10 mouse cellular contexts compared by ENCODE assay signal in genomic region chr12:84569336-84569970, GRCm38 (mm10). TPM values are rescaled to one million over a fixed set of nuclear protein-coding genes. Genes with fewer than 3 reads are reported as not detected.
DNase-seq lines count a peak whose midpoint lies in the region; ATAC-seq lines count a peak whose summit lies in the region.
"Had no signal": no experiment of that assay in that cellular context is flagged by ENCODE, and none has a peak within 500 bp of the region (broad histone marks: within the 10 kb centered on the region; RNA-seq: fewer than 3 reads in every experiment).

Vsx2 (plus strand) TSS chr12:84569762.

- peaks cover 7% of the 10 kb centered on the region; the same call in 1 of the 2 replicates for H3K4me1 ChIP-seq in lung, embryonic 15.5 days
- H3K4me1 ChIP-seq in limb, embryonic 13.5 days, result peaks cover 25% of the 10 kb centered on the region

- WGBS in lung, embryonic 15.5 days, result 2% methylated on average over 25 of the region's 25 CpGs
- WGBS in limb, embryonic 13.5 days, result 1% methylated on average over 25 of the region's 25 CpGs

- peak; percentile 21 to 35 for DNase-seq in cerebellum, postnatal 10 days
- DNase-seq in cerebellum, adult 18-20 months, result no peak
- DNase-seq in lung, adult 18-20 months, result no peak
- DNase-seq in retina, postnatal 1 day, result peak; percentile 84
- DNase-seq in c-Kit-positive CD71-positive TER-119-positive erythroid progenitor cells, embryonic 14.5 days (ENCODE audit: low spot score), result no peak
- no peak for DNase-seq in urinary bladder, postnatal 25 days (ENCODE audit: low spot score)
- DNase-seq: cerebellum, adult 9-10 months had no signal

- H3K9ac ChIP-seq in lung, embryonic 15.5 days, result no peak within 1 kb of the TSS
- H3K9ac ChIP-seq in limb, embryonic 13.5 days, result no peak within 1 kb of the TSS

- peak within 1 kb of the TSS; percentile 4; the same call in 1 of the 2 replicates for H3K4me3 ChIP-seq in lung, embryonic 15.5 days
- H3K4me3 ChIP-seq in limb, embryonic 13.5 days, result peak within 1 kb of the TSS; percentile 29

- H3K27ac ChIP-seq in lung, embryonic 15.5 days, result no peak within 1 kb of the TSS
- H3K27ac ChIP-seq in limb, embryonic 13.5 days, result no peak within 1 kb of the TSS

- H3K27me3 ChIP-seq in lung, embryonic 15.5 days, result peaks cover 73% of the 10 kb centered on the region
- H3K27me3 ChIP-seq in limb, embryonic 13.5 days, result peaks cover 87% of the 10 kb centered on the region

- H3K4me2 ChIP-seq in lung, embryonic 15.5 days, result no peak within 1 kb of the TSS
- peak within 1 kb of the TSS; percentile 50 for H3K4me2 ChIP-seq in limb, embryonic 13.5 days (replicated peaks)

- H3K9me3 ChIP-seq in lung, embryonic 15.5 days, result no peaks in the 10 kb centered on the region
- no peaks in the 10 kb centered on the region for H3K9me3 ChIP-seq in limb, embryonic 13.5 days

- H3K36me3 ChIP-seq in lung, embryonic 15.5 days, result no peaks in the 10 kb centered on the region
- H3K36me3 ChIP-seq in limb, embryonic 13.5 days, result no peaks in the 10 kb centered on the region

- ATAC-seq in lung, embryonic 15.5 days (ENCODE audit: borderline replicate concordance, extremely low read depth, low FRiP score, low TSS enrichment), result no peak
- ATAC-seq in limb, embryonic 13.5 days (ENCODE audit: low FRiP score, low read depth), result no peak

RNA-seq across cellular contexts. Expression of gene Vsx2, which starts in this region (rescaled TPM):
- not detected in 2 replicates for polyA plus RNA-seq in lung, embryonic 15.5 days (2015; fragmentation: Nextera tagmentation; extraction: Ambion mirVana)
- 0.25 and 0.33 TPM in 2 replicates for polyA plus RNA-seq in limb, embryonic 13.5 days (2015; fragmentation: Nextera tagmentation; extraction: Ambion mirVana)
- polyA plus RNA-seq: liver, embryonic 16.5 days had no signal

Comparison
In these comparisons a context has a peak if more than half of its experiments do, and no peak if none do; other contexts are left out.
1. DNase-seq: peak in cerebellum, postnatal 10 days (2 of 2) and retina, postnatal 1 day (single experiment); none in cerebellum, adult 18-20 months (0 of 2), lung, adult 18-20 months (0 of 2), c-Kit-positive CD71-positive TER-119-positive erythroid progenitor cells, embryonic 14.5 days (single experiment) and urinary bladder, postnatal 25 days (single experiment).